Mouse (Mus musculus): Measurements from ENCODE around the gene Ankrd42.

GRCm38 (mm10) chr7:92566775-92567174 lies 70.2 kb downstream of the Ankrd42 start:
- TF ChIP-seq GATA1 (IDR thresholded peaks at IDR 0.05; ENCODE audit: borderline replicate concordance, low read length) (no peak), FLI1 (IDR thresholded peaks at IDR 0.05; ENCODE audit: low read length) (no peak)

All from megakaryocyte, embryonic 14.5 days (primary cell).